Mouse (Mus musculus): ENCODE measurements at regions not wholly inside any gene's neighbourhood (a gene's known extent, or its start where the extent isn't known, plus 50 kb on each side); places are given as distances from the start of the nearest gene placed in this dataset.

GRCm38 (mm10) chr15:96778321-96778926 lies 78.9 kb upstream of the Slc38a2 start:
- Histone ChIP-seq H3K4me2 (no peak overlapping the region), H3K9me3 (no peaks in the 10 kb centered on the region), H3K4me1 (no peaks in the 10 kb centered on the region), H3K27me3 (replicated peaks) (no peaks in the 10 kb centered on the region), H3K36me3 (replicated peaks) (no peaks in the 10 kb centered on the region), H3K9ac (no peak overlapping the region), H3K4me3 (no peak overlapping the region), H3K27ac (no peak overlapping the region)
- ATAC-seq (replicated peaks) = no peak
- WGBS = 92% methylated on average over 15 of the region's 15 CpGs

GRCm38 (mm10) chr15:96776476-96777075 lies 77.0 kb upstream of the Slc38a2 start:
- H3K4me3 ChIP-seq = no peak overlapping the region
- H3K9me3 ChIP-seq = no peaks in the 10 kb centered on the region
- WGBS = 82% methylated on average over 9 of the region's 9 CpGs
- H3K4me2 ChIP-seq = no peak overlapping the region
- no peaks in the 10 kb centered on the region for H3K27me3 ChIP-seq (replicated peaks)
- H3K27ac ChIP-seq = no peak overlapping the region
- H3K4me1 ChIP-seq = no peaks in the 10 kb centered on the region
- H3K36me3 ChIP-seq (replicated peaks) = no peaks in the 10 kb centered on the region
- ATAC-seq (replicated peaks) = no peak
- H3K9ac ChIP-seq = no peak overlapping the region

GRCm38 (mm10) chr15:96775129-96775528 lies 75.6 kb upstream of the Slc38a2 start:
- no peak overlapping the region for H3K4me3 ChIP-seq
- H3K9ac ChIP-seq = no peak overlapping the region
- no peak overlapping the region for H3K4me2 ChIP-seq
- H3K27ac ChIP-seq = no peak overlapping the region
- H3K9me3 ChIP-seq = no peaks in the 10 kb centered on the region
- ATAC-seq (replicated peaks) = no peak
- no peaks in the 10 kb centered on the region for H3K36me3 ChIP-seq (replicated peaks)
- 89% methylated on average over 5 of the region's 5 CpGs for WGBS
- no peaks in the 10 kb centered on the region for H3K4me1 ChIP-seq
- no peaks in the 10 kb centered on the region for H3K27me3 ChIP-seq (replicated peaks)

- no peak overlapping the region for H3K27ac ChIP-seq
- H3K9me3 ChIP-seq = no peaks in the 10 kb centered on the region
- H3K4me1 ChIP-seq = no peaks in the 10 kb centered on the region
- H3K36me3 ChIP-seq (replicated peaks) = no peaks in the 10 kb centered on the region
- no peak overlapping the region for H3K9ac ChIP-seq
- no peak overlapping the region for H3K4me3 ChIP-seq
- no peak for ATAC-seq (replicated peaks)
- no peak overlapping the region for H3K4me2 ChIP-seq
- WGBS = 72% methylated on average over 6 of the region's 6 CpGs
- no peaks in the 10 kb centered on the region for H3K27me3 ChIP-seq (replicated peaks)
Measured at GRCm38 (mm10) chr15:96774664-96775063, 75.1 kb upstream of the Slc38a2 start.

DNA sequence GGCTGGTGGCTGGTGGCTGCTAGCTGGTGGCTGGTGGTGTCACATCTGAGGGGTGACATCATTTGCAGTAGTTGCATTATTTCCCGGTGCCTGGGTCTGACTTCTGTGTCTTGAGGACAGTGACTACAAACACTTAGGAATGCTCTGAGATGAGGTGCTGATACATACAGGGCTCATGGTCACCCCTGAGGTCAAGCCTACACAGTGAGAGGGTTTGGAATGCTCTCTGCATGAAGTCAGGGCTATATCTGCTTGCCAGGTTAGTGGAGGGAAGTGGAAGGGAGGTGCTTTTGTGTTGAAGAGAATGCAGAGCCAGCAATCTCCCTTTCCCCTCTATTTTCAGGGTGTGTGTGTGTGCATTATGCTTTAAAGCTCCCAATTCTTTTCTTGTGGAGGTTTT lies 74.1 kb upstream of the Slc38a2 start:
- no peaks in the 10 kb centered on the region for H3K27me3 ChIP-seq (replicated peaks)
- H3K27ac ChIP-seq = no peak overlapping the region
- H3K9ac ChIP-seq = no peak overlapping the region
- H3K4me2 ChIP-seq = no peak overlapping the region
- no peak for ATAC-seq (replicated peaks)
- H3K4me3 ChIP-seq = no peak overlapping the region
- no peaks in the 10 kb centered on the region for H3K4me1 ChIP-seq
- H3K36me3 ChIP-seq (replicated peaks) = no peaks in the 10 kb centered on the region
- WGBS = 64% methylated on average over 1 of the region's 1 CpGs
- no peaks in the 10 kb centered on the region for H3K9me3 ChIP-seq

GRCm38 (mm10) chr15:96772701-96773100 lies 73.2 kb upstream of the Slc38a2 start:
- Histone ChIP-seq H3K9ac (no peak overlapping the region), H3K4me3 (no peak overlapping the region), H3K27me3 (replicated peaks) (no peaks in the 10 kb centered on the region), H3K4me1 (no peaks in the 10 kb centered on the region), H3K36me3 (replicated peaks) (no peaks in the 10 kb centered on the region), H3K27ac (no peak overlapping the region), H3K9me3 (no peaks in the 10 kb centered on the region), H3K4me2 (no peak overlapping the region)
- no peak for ATAC-seq (replicated peaks)
- WGBS = 90% methylated on average over 8 of the region's 8 CpGs

GRCm38 (mm10) chr15:96770786-96771185 lies 71.3 kb upstream of the Slc38a2 start:
- H3K27me3 ChIP-seq (replicated peaks) = no peaks in the 10 kb centered on the region
- no peak overlapping the region for H3K4me3 ChIP-seq
- no peaks in the 10 kb centered on the region for H3K36me3 ChIP-seq (replicated peaks)
- H3K9me3 ChIP-seq = no peaks in the 10 kb centered on the region
- no peaks in the 10 kb centered on the region for H3K4me1 ChIP-seq
- no peak overlapping the region for H3K27ac ChIP-seq
- no peak overlapping the region for H3K9ac ChIP-seq
- no peak overlapping the region for H3K4me2 ChIP-seq
- ATAC-seq (replicated peaks) = no peak
- WGBS = 97% methylated on average over 8 of the region's 8 CpGs

GRCm38 (mm10) chr15:96770299-96770698 lies 70.8 kb upstream of the Slc38a2 start:
- ATAC-seq (replicated peaks) = no peak
- no peaks in the 10 kb centered on the region for H3K27me3 ChIP-seq (replicated peaks)
- H3K4me2 ChIP-seq = no peak overlapping the region
- no peak overlapping the region for H3K9ac ChIP-seq
- H3K27ac ChIP-seq = no peak overlapping the region
- H3K4me1 ChIP-seq = no peaks in the 10 kb centered on the region
- no peaks in the 10 kb centered on the region for H3K9me3 ChIP-seq
- H3K36me3 ChIP-seq (replicated peaks) = no peaks in the 10 kb centered on the region
- 89% methylated on average over 7 of the region's 7 CpGs for WGBS
- H3K4me3 ChIP-seq = no peak overlapping the region

DNA sequence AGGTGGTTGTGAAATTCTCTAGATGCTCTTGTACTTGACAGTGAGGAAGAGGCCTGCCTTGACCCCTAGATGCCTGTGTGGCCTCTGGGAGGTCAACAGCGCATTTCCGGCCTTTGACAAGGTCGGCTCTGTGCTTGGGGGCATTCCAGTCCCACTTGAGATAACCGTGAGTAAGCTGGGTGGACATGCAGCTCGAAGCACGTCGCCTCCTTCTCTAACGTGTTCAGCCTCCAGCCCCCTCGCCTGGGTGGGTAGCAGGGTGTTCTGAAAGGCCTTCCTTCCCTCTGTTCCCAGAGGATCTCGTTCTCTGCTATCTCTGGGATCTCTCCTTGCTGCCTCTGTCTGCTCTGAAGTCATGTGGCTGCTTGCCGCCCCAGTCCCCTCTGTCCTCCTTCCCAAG lies 70.2 kb upstream of the Slc38a2 start:
- WGBS = 85% methylated on average over 11 of the region's 11 CpGs
- no peak overlapping the region for H3K4me2 ChIP-seq
- H3K4me3 ChIP-seq = no peak overlapping the region
- no peaks in the 10 kb centered on the region for H3K9me3 ChIP-seq
- H3K4me1 ChIP-seq = no peaks in the 10 kb centered on the region
- no peak overlapping the region for H3K27ac ChIP-seq
- H3K27me3 ChIP-seq (replicated peaks) = no peaks in the 10 kb centered on the region
- ATAC-seq (replicated peaks) = no peak
- H3K36me3 ChIP-seq (replicated peaks) = no peaks in the 10 kb centered on the region
- no peak overlapping the region for H3K9ac ChIP-seq

DNA sequence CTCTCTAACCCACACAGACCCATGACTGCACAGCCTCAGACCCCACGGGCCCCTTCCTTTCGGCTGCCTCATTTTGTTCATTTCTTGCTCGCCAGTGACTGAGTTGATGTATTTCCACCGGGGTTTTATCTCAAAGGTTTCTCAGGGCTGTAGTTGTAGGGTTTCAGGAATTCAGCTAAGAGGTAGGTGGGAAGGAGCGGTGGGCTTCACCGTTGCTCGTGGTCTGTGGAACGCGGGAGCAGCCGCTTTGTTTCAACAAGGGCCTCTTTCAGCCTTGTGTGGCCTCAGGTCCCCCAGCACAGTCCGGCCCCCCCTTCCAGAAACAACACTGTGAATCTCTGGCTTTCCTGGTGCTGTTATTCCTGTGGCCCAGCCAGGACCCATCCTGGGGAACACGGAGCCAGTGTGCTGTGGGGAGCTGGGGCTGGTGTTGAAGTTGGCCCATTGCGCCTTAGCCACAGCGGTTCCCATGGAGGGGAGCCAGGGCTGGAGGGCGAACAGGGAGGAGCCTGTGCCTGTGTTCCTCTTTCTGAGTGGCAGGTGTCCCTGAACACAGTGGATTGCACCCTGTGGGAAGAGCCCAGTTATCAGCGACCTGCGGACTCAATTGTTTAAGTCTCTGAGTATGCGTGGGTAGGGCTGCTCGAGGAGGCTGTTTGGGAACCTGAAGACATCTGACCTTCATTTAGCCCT lies 68.9 kb upstream of the Slc38a2 start:
- Histone ChIP-seq H3K27ac (no peak overlapping the region), H3K9ac (no peak overlapping the region), H3K4me1 (no peaks in the 10 kb centered on the region), H3K9me3 (no peaks in the 10 kb centered on the region), H3K36me3 (replicated peaks) (no peaks in the 10 kb centered on the region), H3K27me3 (replicated peaks) (no peaks in the 10 kb centered on the region), H3K4me3 (no peak overlapping the region), H3K4me2 (no peak overlapping the region)
- 78% methylated on average over 19 of the region's 19 CpGs for WGBS
- no peak for ATAC-seq (replicated peaks)

- Histone ChIP-seq H3K4me3 (no peak overlapping the region), H3K36me3 (replicated peaks) (no peaks in the 10 kb centered on the region), H3K27me3 (replicated peaks) (no peaks in the 10 kb centered on the region), H3K9ac (no peak overlapping the region), H3K27ac (no peak overlapping the region), H3K9me3 (no peaks in the 10 kb centered on the region), H3K4me2 (no peak overlapping the region), H3K4me1 (no peaks in the 10 kb centered on the region)
- no peak for ATAC-seq (replicated peaks)
- 92% methylated on average over 5 of the region's 5 CpGs for WGBS
Measured at GRCm38 (mm10) chr15:96767188-96767587, 67.7 kb upstream of the Slc38a2 start.

DNA sequence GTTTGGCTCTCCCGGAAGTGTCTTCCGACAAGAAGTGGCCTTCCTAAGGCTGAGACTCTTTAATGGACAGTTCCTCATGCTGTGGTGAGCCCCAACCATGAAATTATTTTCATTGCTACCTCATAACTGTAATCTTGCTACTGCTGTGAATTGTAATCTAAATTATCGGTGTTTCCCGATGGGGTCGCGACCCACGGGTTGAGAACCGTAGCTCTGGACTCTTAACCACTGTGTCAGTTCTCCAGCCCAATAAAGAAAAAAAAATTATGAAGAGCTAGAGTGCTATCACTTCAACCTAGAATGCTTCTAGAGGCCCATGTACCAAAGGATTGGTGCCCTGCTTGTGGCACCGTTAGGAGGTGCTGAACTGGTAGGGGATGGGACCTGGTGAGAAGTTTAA lies 66.7 kb upstream of the Slc38a2 start:
- 94% methylated on average over 9 of the region's 9 CpGs for whole genome bisulfite sequencing
- ATAC-seq (replicated peaks) = no peak

GRCm38 (mm10) chr15:96763611-96764010 lies 64.1 kb upstream of the Slc38a2 start:
- 85% methylated on average over 1 of the region's 1 CpGs for WGBS
- H3K4me3 ChIP-seq = no peak overlapping the region
- H3K27ac ChIP-seq = no peak overlapping the region
- no peaks in the 10 kb centered on the region for H3K9me3 ChIP-seq
- H3K27me3 ChIP-seq (replicated peaks) = no peaks in the 10 kb centered on the region
- H3K4me2 ChIP-seq = no peak overlapping the region
- no peak overlapping the region for H3K9ac ChIP-seq
- H3K36me3 ChIP-seq (replicated peaks) = no peaks in the 10 kb centered on the region
- no peak for ATAC-seq (replicated peaks)
- no peaks in the 10 kb centered on the region for H3K4me1 ChIP-seq

More for the DNA sequence above, 66.7 kb upstream of the Slc38a2 start:
- Histone ChIP-seq H3K4me3 (no peak overlapping the region), H3K27ac (no peak overlapping the region), H3K9me3 (no peaks in the 10 kb centered on the region), H3K9ac (no peak overlapping the region), H3K27me3 (replicated peaks) (no peaks in the 10 kb centered on the region), H3K4me1 (no peaks in the 10 kb centered on the region), H3K4me2 (no peak overlapping the region), H3K36me3 (replicated peaks) (no peaks in the 10 kb centered on the region)

Data from midbrain, embryonic 15.5 days (tissue).